Mouse (Mus musculus) neural tube, embryonic 13.5 days (tissue): Measurements from ENCODE around the gene AC124502.3. TPM values are rescaled to one million over a fixed set of nuclear protein-coding genes. Genes with fewer than 3 reads are reported as not detected.

ENCODE experiments used
- ATAC-seq: fragments of 200-750 bp; cut with Nextera tagmentation; 2 replicates; pipeline ENCODE4 v1.8.0; 2017; ENCODE audit warnings: low read depth, mild to moderate bottlenecking, moderate TSS enrichment, moderate library complexity
- H3K27ac ChIP-seq: fragments of 300-500 bp; sonication (generic); replicated peaks from 2 replicates; pipeline ENCODE4 v1.5.1; 2015; ENCODE audit warnings: moderate library complexity, mild to moderate bottlenecking, inconsistent platforms
- H3K27me3 ChIP-seq: fragments of 300-500 bp; sonication (generic); 2 replicates; pipeline ENCODE4 v1.6.1; 2015; ENCODE audit warnings: mild to moderate bottlenecking, inconsistent platforms
- H3K36me3 ChIP-seq: fragments of 300-500 bp; sonication (generic); 2 replicates; pipeline ENCODE4 v1.6.1; 2015; ENCODE audit warnings: mild to moderate bottlenecking, inconsistent platforms
- H3K4me1 ChIP-seq: fragments of 300-500 bp; sonication (generic); replicated peaks from 2 replicates; pipeline ENCODE4 v1.6.1; 2015; ENCODE audit warnings: inconsistent platforms
- H3K4me2 ChIP-seq: fragments of 300-500 bp; sonication (generic); 2 replicates; pipeline ENCODE4 v1.6.1; 2015; ENCODE audit warnings: inconsistent platforms, mild to moderate bottlenecking, moderate library complexity
- H3K4me3 ChIP-seq: fragments of 300-500 bp; sonication (generic); 2 replicates; pipeline ENCODE4 v1.5.1; 2015; ENCODE audit warnings: mild to moderate bottlenecking, inconsistent platforms
- H3K9ac ChIP-seq: fragments of 300-500 bp; sonication (generic); 2 replicates; pipeline ENCODE4 v1.6.1; 2015; ENCODE audit warnings: moderate library complexity, mild to moderate bottlenecking, inconsistent platforms
- H3K9me3 ChIP-seq: fragments of 300-500 bp; sonication (generic); 2 replicates; pipeline ENCODE4 v1.6.1; 2016; ENCODE audit warnings: inconsistent platforms
- WGBS: fragments of 180-500 bp; shearing (Covaris S2); methylation state at CpG from one replicate; pipeline ENCODE4 v1.1.7; 2015; 5-methylcytosine and 5-hydroxymethylcytosine counted together
- polyA plus RNA-seq: library from polyadenylated mRNA; unstranded; fragments of >200 nt; fragmentation: Nextera tagmentation; extraction: Ambion mirVana; gene quantifications from 2 replicates; pipeline ENCODE4 v1.2.1, GENCODE M21; 2015

AC124502.3 gene
- polyA plus RNA-seq, 1 experiment from 2014 or later, result 5.1 TPM

- Histone ChIP-seq H3K9me3 (no peaks in the 10 kb centered on the region), H3K36me3 (no peaks in the 10 kb centered on the region), H3K27ac (peak overlapping the region; percentile 43), H3K4me2 (peak overlapping the region; percentile 76), H3K4me1 (peaks cover 61% of the 10 kb centered on the region), H3K4me3 (peak overlapping the region; percentile 43), H3K27me3 (peaks cover 58% of the 10 kb centered on the region), H3K9ac (peak overlapping the region; percentile 38; the same call in 1 of the 2 replicates)
- ATAC-seq, result no peak
- WGBS, result 9% methylated on average over 15 of the region's 15 CpGs
These were observed 28.5 kb downstream of the AC124502.3 start for GRCm38 (mm10) chr19:5067040-5067799.

GRCm38 (mm10) chr19:5067867-5068569, 29.3 kb downstream of the AC124502.3 start, which contains the start of gene Cd248:
TSS of gene Cd248 (plus strand) at chr19:5068078.
- Histone ChIP-seq H3K9ac (peak within 1 kb of the TSS; percentile 77), H3K27ac (peak within 1 kb of the TSS; percentile 43), H3K36me3 (no peaks in the 10 kb centered on the region), H3K9me3 (no peaks in the 10 kb centered on the region), H3K4me3 (peak within 1 kb of the TSS; percentile 43), H3K4me1 (peaks cover 69% of the 10 kb centered on the region), H3K4me2 (peak within 1 kb of the TSS; percentile 76), H3K27me3 (peaks cover 58% of the 10 kb centered on the region)
- ATAC-seq, result peak; percentile 9; the same call in 1 of the 2 replicates
- WGBS, result under 1% methylated on average over 54 of the region's 56 CpGs

GRCm38 (mm10) chr19:5068570-5069234, 30.0 kb downstream of the AC124502.3 start:
- 27% methylated on average over 21 of the region's 21 CpGs for WGBS
- peaks cover 62% of the 10 kb centered on the region for H3K27me3 ChIP-seq
- no peaks in the 10 kb centered on the region for H3K9me3 ChIP-seq
- H3K4me3 ChIP-seq, result peak overlapping the region; percentile 43
- ATAC-seq, result no peak
- H3K27ac ChIP-seq, result peak overlapping the region; percentile 28; the same call in 1 of the 2 replicates
- H3K9ac ChIP-seq, result peak overlapping the region; percentile 77
- H3K36me3 ChIP-seq, result no peaks in the 10 kb centered on the region
- peaks cover 69% of the 10 kb centered on the region for H3K4me1 ChIP-seq
- peak overlapping the region; percentile 76 for H3K4me2 ChIP-seq

GRCm38 (mm10) chr19:5069486-5069885, 30.8 kb downstream of the AC124502.3 start:
- peaks cover 70% of the 10 kb centered on the region for H3K27me3 ChIP-seq
- no peak for ATAC-seq
- peak overlapping the region; percentile 43; the same call in 1 of the 2 replicates for H3K4me3 ChIP-seq
- H3K4me2 ChIP-seq, result peak overlapping the region; percentile 76
- H3K9ac ChIP-seq, result 0 out of 2 replicates have a peak overlapping the region, but pooled peaks have one; percentile 77
- no peak overlapping the region for H3K27ac ChIP-seq
- H3K9me3 ChIP-seq, result no peaks in the 10 kb centered on the region
- WGBS, result 82% methylated on average over 5 of the region's 5 CpGs
- H3K4me1 ChIP-seq, result peaks cover 69% of the 10 kb centered on the region
- H3K36me3 ChIP-seq, result no peaks in the 10 kb centered on the region

GRCm38 (mm10) chr19:5069978-5070377, 31.3 kb downstream of the AC124502.3 start:
- peak overlapping the region; percentile 8; the same call in 1 of the 2 replicates for H3K9ac ChIP-seq
- ATAC-seq, result no peak

GRCm38 (mm10) chr19:5071077-5071476, 32.4 kb downstream of the AC124502.3 start:
- H3K4me3 ChIP-seq, result peak overlapping the region; percentile 43
- no peaks in the 10 kb centered on the region for H3K9me3 ChIP-seq
- H3K27ac ChIP-seq, result peak overlapping the region; percentile 79
- H3K27me3 ChIP-seq, result peaks cover 65% of the 10 kb centered on the region
- 10% methylated on average over 11 of the region's 11 CpGs for WGBS
- no peaks in the 10 kb centered on the region for H3K36me3 ChIP-seq
- peak overlapping the region; percentile 76 for H3K4me2 ChIP-seq
- H3K9ac ChIP-seq, result peak overlapping the region; percentile 68
- peaks cover 62% of the 10 kb centered on the region for H3K4me1 ChIP-seq
- ATAC-seq, result peak; percentile 0; the same call in 1 of the 2 replicates

More at GRCm38 (mm10) chr19:5069978-5070377, 31.3 kb downstream of the AC124502.3 start:
- H3K4me1 ChIP-seq, result peaks cover 68% of the 10 kb centered on the region
- H3K9me3 ChIP-seq, result no peaks in the 10 kb centered on the region
- peaks cover 70% of the 10 kb centered on the region for H3K27me3 ChIP-seq
- no peak overlapping the region for H3K27ac ChIP-seq
- H3K4me3 ChIP-seq, result peak overlapping the region; percentile 43; the same call in 1 of the 2 replicates
- peak overlapping the region; percentile 76 for H3K4me2 ChIP-seq
- 84% methylated on average over 7 of the region's 7 CpGs for WGBS
- no peaks in the 10 kb centered on the region for H3K36me3 ChIP-seq

DNA sequence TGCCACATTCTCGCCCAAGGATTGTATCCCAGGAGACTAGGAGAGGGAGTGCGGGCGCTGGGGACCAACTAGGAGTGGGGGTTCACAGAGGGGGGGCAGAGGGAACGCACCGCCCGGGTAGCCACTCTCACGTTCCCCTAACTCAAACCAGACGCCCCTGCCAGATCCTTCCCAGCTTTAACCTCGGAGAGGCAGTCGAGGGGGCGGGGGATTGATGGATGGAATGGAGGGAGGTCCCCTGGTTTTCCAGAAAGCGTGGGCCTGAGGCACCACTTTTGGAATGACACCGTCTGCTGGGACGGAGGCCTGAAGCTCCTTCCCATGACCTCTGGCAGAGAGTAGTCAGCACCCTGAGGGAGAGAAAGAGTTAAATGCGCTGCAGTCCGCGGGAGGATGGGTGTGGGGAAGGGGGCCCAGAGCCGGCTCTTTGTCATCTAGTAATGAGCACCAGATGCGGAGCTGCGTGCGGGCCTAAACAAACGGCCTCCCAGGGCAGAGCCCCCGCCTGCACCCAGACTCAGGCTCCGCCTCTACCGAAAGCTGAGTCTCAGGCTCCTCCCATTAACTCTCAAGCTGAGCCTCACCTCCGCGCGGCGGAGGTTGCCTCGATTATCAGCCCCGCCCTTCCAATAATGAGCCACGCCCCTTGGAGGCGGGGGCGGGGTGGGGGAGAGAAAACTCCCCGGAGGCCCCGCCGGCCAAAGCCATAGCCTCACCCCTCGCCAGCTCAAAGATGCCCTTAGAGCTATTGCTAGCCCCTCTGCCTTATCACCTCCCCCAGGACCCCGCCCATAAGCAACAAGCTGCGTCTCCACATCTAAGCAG, 33.1 kb downstream of the AC124502.3 start:
- Histone ChIP-seq H3K9ac (peak overlapping the region; percentile 68), H3K4me2 (peak overlapping the region; percentile 76), H3K27me3 (peaks cover 62% of the 10 kb centered on the region), H3K36me3 (no peaks in the 10 kb centered on the region), H3K4me1 (peaks cover 62% of the 10 kb centered on the region), H3K4me3 (peak overlapping the region; percentile 43), H3K9me3 (no peaks in the 10 kb centered on the region), H3K27ac (peak overlapping the region; percentile 79)
- under 1% methylated on average over 39 of the region's 40 CpGs for WGBS
- ATAC-seq, result peak; percentile 78

- H3K27ac ChIP-seq, result peak overlapping the region; percentile 39
- H3K4me1 ChIP-seq, result peaks cover 56% of the 10 kb centered on the region
- peak; percentile 7 for ATAC-seq
- H3K4me3 ChIP-seq, result peak overlapping the region; percentile 43
- H3K36me3 ChIP-seq, result no peaks in the 10 kb centered on the region
- peak overlapping the region; percentile 68 for H3K9ac ChIP-seq
- H3K27me3 ChIP-seq, result peaks cover 55% of the 10 kb centered on the region
- no peaks in the 10 kb centered on the region for H3K9me3 ChIP-seq
- peak overlapping the region; percentile 76 for H3K4me2 ChIP-seq
- 3% methylated on average over 20 of the region's 20 CpGs for WGBS
These were observed 33.8 kb downstream of the AC124502.3 start for GRCm38 (mm10) chr19:5072389-5073019.

DNA sequence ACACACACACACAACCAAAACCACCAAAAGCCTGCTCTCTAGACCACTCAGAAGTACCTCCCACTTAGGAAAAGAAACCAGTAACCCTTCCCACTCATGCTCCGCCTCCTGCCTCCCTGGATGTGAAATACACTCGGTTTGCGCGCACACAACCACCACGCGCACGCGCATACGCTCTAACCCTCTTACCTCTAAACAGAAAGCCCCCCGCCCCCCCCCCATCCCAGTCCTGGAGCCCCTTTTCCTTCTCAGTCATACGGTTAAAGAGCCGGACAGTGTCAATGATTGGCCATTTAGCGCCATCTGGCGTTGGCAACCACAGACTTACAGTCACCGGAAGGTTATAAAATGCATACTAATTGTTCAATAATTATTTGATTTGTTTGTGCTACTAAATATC, 34.3 kb downstream of the AC124502.3 start:
- no peak for ATAC-seq
- Histone ChIP-seq H3K4me1 (peaks cover 50% of the 10 kb centered on the region), H3K9me3 (no peaks in the 10 kb centered on the region), H3K27me3 (peaks cover 51% of the 10 kb centered on the region), H3K27ac (no peak overlapping the region; the same call in 1 of the 2 replicates), H3K4me3 (peak overlapping the region; percentile 43), H3K4me2 (peak overlapping the region; percentile 76), H3K36me3 (no peaks in the 10 kb centered on the region), H3K9ac (no peak overlapping the region)
- 2% methylated on average over 15 of the region's 15 CpGs for WGBS

DNA sequence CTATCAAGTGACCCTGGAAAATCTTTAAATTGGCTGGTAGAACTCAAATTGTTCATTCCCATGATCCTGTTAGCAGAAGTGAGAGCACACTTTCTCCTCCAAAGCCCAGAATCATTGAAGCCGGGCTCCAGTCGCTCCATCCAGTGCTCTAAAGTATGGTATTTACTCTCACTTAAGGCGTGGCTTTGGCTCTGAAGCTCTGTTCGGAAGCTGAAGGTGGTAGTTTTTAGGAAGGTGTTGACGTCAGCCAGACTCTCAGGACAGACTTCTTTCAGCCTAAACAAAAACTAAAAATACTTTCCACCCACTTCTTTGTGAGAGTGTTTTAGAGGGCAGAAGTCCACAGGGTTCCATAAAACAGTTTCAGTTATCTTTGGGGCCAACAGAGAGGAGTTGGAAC, 34.8 kb downstream of the AC124502.3 start:
- ATAC-seq, result no peak
- H3K9me3 ChIP-seq, result no peaks in the 10 kb centered on the region
- no peak overlapping the region for H3K4me2 ChIP-seq
- no peak overlapping the region for H3K9ac ChIP-seq
- H3K4me3 ChIP-seq, result no peak overlapping the region
- peaks cover 47% of the 10 kb centered on the region for H3K27me3 ChIP-seq
- WGBS, result 40% methylated on average over 5 of the region's 5 CpGs
- peaks cover 45% of the 10 kb centered on the region for H3K4me1 ChIP-seq
- no peak overlapping the region for H3K27ac ChIP-seq
- H3K36me3 ChIP-seq, result no peaks in the 10 kb centered on the region

- ATAC-seq, result no peak
- Histone ChIP-seq H3K27ac (no peak overlapping the region), H3K4me2 (no peak overlapping the region), H3K36me3 (no peaks in the 10 kb centered on the region), H3K4me3 (no peak overlapping the region), H3K9me3 (no peaks in the 10 kb centered on the region), H3K4me1 (no peaks in the 10 kb centered on the region), H3K27me3 (peaks cover 68% of the 10 kb centered on the region), H3K9ac (no peak overlapping the region)
- WGBS, result 98% methylated on average over 1 of the region's 1 CpGs
These were observed 40.6 kb downstream of the AC124502.3 start for GRCm38 (mm10) chr19:5079279-5079678.
